Mouse (Mus musculus) gastrocnemius, postnatal 10 days (tissue): Measurements from ENCODE around the gene Sycp2l. TPM values are rescaled to one million over a fixed set of nuclear protein-coding genes. Genes with fewer than 3 reads are reported as not detected.

Experiments
- DNase-seq: peaks from one replicate; pipeline ENCODE4 v3.0.0; 2021; ENCODE audit warnings: mixed read lengths
- long read RNA-seq, 2 experiments: library from polyadenylated mRNA; stranded (forward); transcript quantifications; one replicate each; pipeline ENCODE4 v2.0.0; 2021
- total RNA-seq, 2 experiments: library from RNA; stranded (reverse); gene quantifications; 2 replicates each; pipeline ENCODE4 v1.2.3; 2021

Gene Sycp2l
- total RNA-seq = not detected
- long read RNA-seq, experiment 1 = 0 reads
- long read RNA-seq, experiment 2 = 0 reads

- no peak for DNase-seq
Observed at GRCm38 (mm10) chr13:41113940-41114339, at the start of gene Sycp2l. TSS of gene Sycp2l (plus strand) at chr13:41114307.

- DNase-seq = no peak
Observed at GRCm38 (mm10) chr13:41067618-41068017, 46.5 kb upstream of the Sycp2l start.

DNA sequence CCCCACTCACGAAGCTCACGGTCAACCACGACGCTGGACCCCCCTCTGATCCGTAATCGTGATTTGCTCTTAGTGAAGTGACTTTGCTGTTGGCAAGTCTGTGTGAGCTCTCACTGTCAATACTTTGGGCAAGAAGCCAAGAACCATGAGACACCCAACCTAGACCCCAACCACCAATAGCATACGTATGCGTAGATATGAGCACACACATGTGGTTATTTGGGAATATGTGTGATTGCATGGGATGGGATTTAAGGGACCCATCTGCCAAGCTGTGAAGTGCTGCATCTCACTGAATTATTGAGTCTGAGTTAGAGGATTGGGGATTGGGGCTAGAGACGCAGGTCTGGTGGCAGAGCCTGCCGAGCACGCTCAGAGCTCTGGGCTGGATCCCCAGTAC, 42.5 kb upstream of the Sycp2l start:
- DNase-seq = no peak

DNA sequence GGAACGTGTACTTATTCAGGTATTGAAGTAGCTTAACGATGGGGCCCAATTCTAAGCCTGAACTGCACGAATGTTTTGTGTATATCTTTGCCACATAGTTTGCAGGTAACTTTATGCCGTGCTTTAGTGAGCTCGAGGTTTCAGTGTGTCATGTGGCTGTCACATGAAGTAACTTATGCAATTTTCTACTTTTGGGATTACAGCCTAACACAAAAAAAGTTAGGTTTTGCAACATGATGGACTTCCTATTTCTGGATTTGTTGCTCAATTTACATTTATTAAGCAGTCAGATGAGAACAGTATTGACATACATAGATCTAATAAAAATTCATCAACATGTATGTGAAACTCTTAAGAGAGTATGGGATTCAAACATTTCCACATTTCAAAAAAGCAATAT, 40.3 kb upstream of the Sycp2l start:
- no peak for DNase-seq

- no peak for DNase-seq
Observed at GRCm38 (mm10) chr13:41077921-41078320, 36.2 kb upstream of the Sycp2l start.

- DNase-seq = no peak
Observed at GRCm38 (mm10) chr13:41078690-41079420, 35.3 kb upstream of the Sycp2l start.

DNA sequence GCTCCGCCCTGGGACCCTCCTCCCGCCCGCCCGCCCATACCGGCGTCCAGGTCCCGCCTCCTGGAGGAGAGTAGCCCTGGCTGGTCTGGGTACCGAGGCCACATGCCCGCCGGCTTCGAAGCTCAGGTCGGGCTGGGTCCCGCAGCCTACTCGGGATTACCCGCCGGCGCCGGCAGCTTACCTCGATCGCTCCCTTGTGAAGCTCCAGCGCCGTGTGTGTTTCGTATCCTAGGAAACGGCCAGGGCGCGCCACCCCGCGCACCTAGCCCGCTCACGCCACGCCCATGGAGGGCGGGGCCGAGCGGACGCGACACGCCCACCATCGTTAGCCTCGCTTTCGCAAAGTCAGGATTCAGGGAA, 34.7 kb upstream of the Sycp2l start, which contains the start of gene Mak:
Gene Mak, minus strand, starts transcription at position 286 of the 360 bp plus-strand sequence.
- DNase-seq = peak; percentile 16

GRCm38 (mm10) chr13:41079859-41080258, 34.2 kb upstream of the Sycp2l start:
- no peak for DNase-seq

DNA sequence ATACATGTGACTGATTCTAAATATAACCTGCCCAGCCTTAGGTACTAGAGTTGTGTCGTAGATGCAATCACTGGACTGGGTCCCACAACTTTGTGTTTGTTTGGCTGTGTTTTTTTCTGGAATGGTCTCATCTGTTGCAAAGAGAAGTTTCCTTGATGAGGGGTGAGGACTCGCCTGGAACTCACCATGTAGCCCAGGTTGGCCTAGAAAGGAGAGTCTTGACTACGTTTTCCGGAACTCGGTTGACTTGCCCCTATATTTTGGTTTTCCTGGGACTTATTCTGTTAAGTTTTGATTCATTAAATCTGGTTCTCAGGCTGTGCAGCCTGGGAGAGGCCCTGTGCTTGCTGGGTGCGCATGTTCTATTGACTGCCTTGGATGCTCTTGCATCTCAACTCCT, 33.4 kb upstream of the Sycp2l start:
- DNase-seq = no peak

DNA sequence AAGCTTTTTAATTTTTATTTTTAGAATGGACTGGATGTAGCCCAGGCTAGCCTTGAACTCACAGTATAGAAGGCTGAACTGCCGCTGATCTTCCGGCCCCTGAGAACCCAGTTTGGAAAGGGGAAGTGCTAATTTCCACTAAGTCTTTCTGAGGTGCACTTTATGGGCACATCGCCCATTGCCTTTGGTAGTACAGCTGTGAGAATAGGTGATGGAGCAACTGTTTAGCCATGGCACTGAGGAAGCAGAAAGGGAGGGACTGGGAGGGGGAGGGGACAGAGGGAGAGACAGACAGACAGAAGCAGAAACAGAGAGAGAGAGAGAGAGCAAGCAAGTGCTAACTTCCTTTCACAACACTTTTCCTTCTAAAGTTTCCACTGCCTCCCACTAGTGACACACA, 29.6 kb upstream of the Sycp2l start:
- no peak for DNase-seq

- DNase-seq = no peak
Observed at GRCm38 (mm10) chr13:41085140-41085539, 29.0 kb upstream of the Sycp2l start.

- DNase-seq = no peak
Observed at GRCm38 (mm10) chr13:41088746-41089145, 25.4 kb upstream of the Sycp2l start.

DNA sequence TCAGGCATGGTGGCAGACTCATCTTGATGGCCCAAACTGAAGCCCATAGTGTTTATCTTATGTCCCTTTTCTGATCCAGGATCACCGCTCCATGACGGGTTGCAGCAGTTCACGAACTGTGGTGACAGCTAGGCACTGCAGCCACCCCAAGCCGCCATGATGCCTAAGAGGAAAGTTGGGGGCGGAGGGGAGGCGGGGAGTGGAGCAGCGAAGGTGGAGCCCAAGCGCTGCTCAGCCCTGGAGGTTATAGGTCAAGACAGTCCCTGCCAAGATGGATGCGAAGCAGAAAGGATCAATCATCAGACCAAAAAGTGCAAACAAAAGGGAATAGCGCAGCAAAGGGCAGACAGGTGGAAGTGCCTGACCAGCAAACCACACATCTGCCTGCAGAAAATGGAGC, 22.8 kb upstream of the Sycp2l start:
- DNase-seq = no peak

DNA sequence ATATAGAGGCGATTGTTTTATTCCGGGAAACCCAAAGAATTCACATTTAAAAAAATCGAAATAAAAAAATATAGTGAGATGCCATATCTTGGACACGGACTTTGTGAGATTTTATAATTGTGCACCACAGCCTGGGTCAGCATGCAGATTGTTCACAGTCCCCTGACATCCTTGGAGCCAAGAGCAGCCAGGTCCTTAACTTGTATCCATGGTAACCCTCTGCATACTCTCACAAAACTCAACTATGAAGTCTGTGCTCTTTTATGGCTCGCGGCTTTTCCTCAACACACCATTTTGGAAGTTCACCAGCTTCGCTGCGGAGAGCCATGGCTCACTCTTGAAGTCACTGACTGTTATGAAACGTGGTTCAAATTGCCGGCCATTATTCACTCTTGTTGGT, 19.9 kb upstream of the Sycp2l start:
- DNase-seq = no peak

GRCm38 (mm10) chr13:41097324-41098058, 16.6 kb upstream of the Sycp2l start:
- DNase-seq = no peak

- no peak for DNase-seq
Observed at GRCm38 (mm10) chr13:41098325-41098724, 15.8 kb upstream of the Sycp2l start.

DNA sequence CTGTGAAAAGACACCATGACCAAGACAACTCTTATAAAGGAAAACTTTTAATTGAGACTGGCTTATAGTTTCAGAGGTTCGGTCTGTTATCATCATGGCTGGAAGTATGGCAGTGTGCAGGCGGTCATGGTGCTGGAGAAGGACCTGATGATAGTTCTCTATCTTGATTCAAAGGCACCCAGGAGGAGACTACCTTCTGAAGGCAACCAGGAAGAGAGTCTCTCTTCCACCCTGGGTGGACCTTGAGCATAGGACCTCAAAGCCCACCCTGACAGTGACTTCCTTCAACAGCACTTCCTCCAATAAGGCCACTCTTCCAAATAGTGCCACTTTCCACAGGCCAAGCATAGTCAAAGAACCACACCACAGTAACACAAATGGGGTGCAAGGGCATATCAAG, 14.1 kb upstream of the Sycp2l start:
- DNase-seq = no peak

DNA sequence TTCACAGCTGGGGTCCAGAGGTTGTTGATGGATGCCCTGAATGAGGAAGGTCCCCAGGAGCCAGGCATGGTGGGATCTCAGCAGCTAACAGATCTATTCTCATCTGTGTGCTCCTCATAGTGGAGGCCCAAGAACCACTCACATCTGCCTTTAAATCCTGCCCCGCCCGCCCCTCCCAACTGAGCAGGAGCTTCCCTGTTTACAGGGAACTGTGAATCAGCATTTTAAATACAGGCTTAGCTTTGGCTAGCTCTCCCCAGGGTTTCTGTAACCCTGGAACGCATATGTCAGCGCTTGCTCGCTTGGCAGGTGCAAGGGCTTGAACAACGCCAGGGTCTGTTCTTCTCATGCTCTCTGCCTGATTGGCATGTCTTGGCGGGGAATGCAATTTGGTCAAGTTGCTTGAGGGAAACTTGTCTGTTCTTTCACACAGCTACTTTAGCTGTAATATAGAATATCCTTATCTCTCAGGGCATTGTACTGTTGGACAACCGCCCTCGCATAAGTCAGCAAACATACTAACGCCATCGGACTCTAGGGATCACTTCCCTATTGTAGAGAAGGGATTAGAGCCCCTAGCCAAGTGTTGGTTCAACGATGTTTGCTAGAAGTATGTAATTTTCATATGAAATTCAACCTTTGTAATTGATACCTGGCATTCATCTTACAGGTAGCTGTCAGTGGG, 10.1 kb upstream of the Sycp2l start:
- no peak for DNase-seq

- no peak for DNase-seq
Observed at GRCm38 (mm10) chr13:41105541-41105940, 8.6 kb upstream of the Sycp2l start.

DNA sequence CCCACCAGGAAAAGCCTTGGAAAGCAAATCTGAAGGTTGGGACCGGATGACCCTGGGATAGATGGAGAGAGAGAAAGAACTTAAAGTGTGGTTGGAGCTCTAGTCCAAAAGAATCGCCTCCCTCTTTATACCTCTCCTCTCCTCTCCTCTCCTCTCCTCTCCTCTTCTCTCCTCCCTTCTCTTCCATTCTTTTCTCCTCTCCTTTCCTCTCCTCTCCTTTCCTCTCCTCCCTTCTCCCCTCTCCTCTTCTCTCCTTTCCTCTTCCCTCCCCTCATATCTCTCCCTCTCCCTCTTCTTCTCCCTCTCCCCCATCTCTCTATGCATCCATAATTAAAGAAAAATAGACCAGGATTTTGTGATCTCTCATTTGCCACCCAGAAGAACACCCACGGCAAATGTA, 3.2 kb upstream of the Sycp2l start, which contains the start of gene Gcm2:
Gene Gcm2, minus strand, starts transcription at position 101 of the 400 bp plus-strand sequence.
- no peak for DNase-seq

DNA sequence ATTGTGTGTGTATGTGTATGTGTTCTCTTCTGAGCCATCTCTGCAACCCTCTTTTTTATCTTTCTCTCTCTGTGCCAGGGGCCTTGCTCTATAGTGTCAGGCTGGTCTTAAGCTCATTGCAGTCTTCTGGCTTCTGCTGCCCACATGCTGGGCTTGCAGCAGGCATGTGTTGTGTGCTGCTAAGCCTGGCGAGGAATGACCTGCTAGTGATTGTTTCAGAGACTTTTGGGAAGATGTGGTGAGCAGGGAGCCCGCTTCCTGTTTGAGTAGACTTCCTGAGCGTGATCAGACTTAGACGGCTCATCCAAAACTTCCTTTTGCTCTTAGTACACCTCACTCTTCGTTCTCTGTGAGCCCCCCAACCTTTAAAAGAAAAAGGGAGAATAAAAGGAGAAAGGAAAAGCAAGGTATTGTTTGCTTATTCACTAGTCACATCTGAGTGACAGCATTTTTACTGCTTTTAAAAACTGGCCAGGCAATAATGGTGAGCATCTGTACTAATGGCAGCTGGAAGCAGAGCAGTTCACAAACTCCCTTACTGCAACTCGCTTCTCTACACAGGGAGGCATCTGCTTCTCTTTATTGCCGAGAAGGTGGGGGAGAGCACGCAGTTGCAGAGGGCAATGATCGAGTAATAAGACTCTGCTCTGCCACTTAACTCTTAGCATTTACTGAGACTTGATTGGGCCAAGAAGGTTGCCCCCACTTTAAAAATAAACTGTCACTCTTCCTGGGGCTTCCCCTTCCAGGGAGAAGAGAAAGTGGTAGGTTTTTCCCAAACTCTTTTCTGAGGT, 5.2 kb downstream of the Sycp2l start:
- no peak for DNase-seq

GRCm38 (mm10) chr13:41123666-41124225, 9.6 kb downstream of the Sycp2l start:
- no peak for DNase-seq
